Mouse (Mus musculus) cerebellum, adult 2 months (tissue): ENCODE measurements at regions not wholly inside any gene's neighbourhood (a gene's known extent, or its start where the extent isn't known, plus 50 kb on each side); places are given as distances from the start of the nearest gene placed in this dataset.
"Not testable (repeated sequence)": the region's sequence is repeated elsewhere in the genome, so short reads cannot be mapped to it uniquely, and the experiment has no call there.

Experiments used
- DNase-seq, 2 experiments: peaks; one replicate each; pipeline ENCODE4 v3.0.0; 2021
- H3K27ac ChIP-seq: fragments of 200-500 bp; 2 replicates; pipeline ENCODE4 v1.5.1; 2012; ENCODE audit warnings: low read length, control low read depth, inconsistent platforms; ENCODE audit not compliant: insufficient read depth
- H3K27me3 ChIP-seq: fragments of 200-500 bp; 2 replicates; pipeline ENCODE4 v1.6.1; 2012; ENCODE audit warnings: inconsistent platforms, mild to moderate bottlenecking, low read length, moderate library complexity; ENCODE audit not compliant: control insufficient read depth, insufficient read depth
- H3K4me1 ChIP-seq: fragments of 200-500 bp; 2 replicates; pipeline ENCODE4 v1.6.1; 2011; ENCODE audit warnings: low read length; ENCODE audit not compliant: control insufficient read depth, insufficient read depth
- H3K4me3 ChIP-seq: fragments of 200-500 bp; replicated peaks from 2 replicates; pipeline ENCODE3; 2011; ENCODE audit warnings: mild to moderate bottlenecking, low read depth, low read length, control low read depth; ENCODE audit not compliant: insufficient read depth
- CTCF ChIP-seq: fragments of 200-500 bp; IDR thresholded peaks from 2 replicates; pipeline ENCODE4 v1.5.1; 2011; ENCODE audit warnings: low read depth, mild to moderate bottlenecking, control low read depth, low read length, moderate library complexity, borderline replicate concordance; ENCODE audit not compliant: insufficient read depth
- POLR2A ChIP-seq: fragments of 200-500 bp; IDR thresholded peaks from 2 replicates; pipeline ENCODE4 v1.6.1; 2011; ENCODE audit warnings: low read length, control low read depth, borderline replicate concordance; ENCODE audit not compliant: insufficient read depth
- WGBS: fragments of 180-500 bp; shearing (Covaris S2); methylation state at CpG from one replicate; pipeline ENCODE4 v1.1.7; 2018; 5-methylcytosine and 5-hydroxymethylcytosine counted together

DNA sequence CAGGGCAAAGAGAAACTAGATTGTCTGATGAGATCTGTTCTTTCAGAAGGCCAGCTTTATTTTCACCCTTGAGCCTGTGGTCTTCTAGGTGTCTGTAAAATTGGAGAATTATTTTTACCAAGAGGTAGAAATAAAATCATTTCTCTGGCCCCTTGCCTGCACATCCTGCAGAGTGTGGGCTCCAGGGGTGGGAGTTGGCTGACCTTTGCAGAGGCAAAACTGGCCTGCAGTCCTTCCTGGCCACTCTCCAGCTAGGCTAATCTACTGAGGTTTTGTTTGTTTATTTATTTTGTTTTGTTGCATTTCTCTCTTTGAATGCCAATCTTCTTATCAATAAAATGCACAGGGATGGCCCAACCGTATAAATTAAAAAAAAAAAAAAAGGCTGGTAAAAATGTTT lies 156.4 kb upstream of the Map1b start:
- 77% methylated on average over 1 of the region's 1 CpGs for WGBS
- no peak overlapping the region for H3K4me3 ChIP-seq
- peak; percentile 48 to 60 for DNase-seq
- H3K4me1 ChIP-seq = peaks cover 24% of the 10 kb centered on the region
- TF ChIP-seq POLR2A = no peak
- no peak for TF ChIP-seq CTCF
- H3K27ac ChIP-seq = no peak overlapping the region
- no peaks in the 10 kb centered on the region for H3K27me3 ChIP-seq

DNA sequence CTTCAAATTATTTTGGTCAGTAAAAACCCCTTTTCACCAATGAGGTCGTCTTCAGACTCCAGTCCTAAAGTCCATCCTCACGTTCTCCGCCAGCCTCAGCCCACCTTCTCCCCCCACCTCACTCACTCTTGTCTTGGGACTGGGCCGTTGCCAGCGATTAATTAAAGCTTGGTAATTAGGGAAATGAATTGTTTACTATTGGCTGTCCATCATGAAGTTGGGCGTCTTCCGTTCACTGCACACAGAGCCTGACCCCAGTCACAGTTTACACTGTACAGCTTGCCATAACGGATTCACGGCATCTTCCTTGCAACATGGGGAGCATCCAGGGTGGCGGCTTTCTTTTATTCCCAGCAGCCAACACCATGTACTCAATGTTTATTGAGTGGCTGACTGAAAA lies 155.4 kb upstream of the Map1b start:
- no peak for TF ChIP-seq CTCF
- no peak for TF ChIP-seq POLR2A
- WGBS = 75% methylated on average over 10 of the region's 10 CpGs
- H3K27me3 ChIP-seq = no peaks in the 10 kb centered on the region
- no peak overlapping the region for H3K4me3 ChIP-seq
- H3K27ac ChIP-seq = no peak overlapping the region
- no peak for DNase-seq
- H3K4me1 ChIP-seq = peaks cover 24% of the 10 kb centered on the region

DNA sequence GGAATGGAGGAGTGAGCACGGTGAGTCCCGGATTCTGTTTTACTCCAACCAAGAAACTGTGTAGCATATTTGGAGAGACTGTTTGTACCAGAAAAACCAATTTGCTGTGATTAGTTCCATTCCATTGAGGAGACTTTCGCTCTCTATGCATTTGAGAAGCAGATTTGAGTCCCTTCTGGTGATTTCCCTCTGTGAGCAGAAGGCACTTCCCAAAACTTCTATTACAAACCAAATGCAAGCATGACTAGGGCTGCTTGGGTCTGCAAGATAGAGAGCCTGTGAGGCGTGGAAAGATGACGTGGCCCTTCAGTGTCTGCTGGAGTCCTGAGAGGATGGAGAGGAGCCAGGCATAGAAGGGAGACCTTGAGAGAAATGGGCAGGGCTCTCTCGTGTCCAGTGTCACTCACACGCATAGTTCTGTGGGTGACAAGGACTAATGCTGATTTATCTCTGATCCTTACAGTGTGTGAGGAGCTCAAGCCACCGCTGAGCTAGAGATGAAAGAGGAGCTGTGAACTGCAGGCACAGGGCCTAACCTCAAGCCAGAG lies 153.7 kb upstream of the Map1b start:
- Histone ChIP-seq H3K4me1 (peaks cover 23% of the 10 kb centered on the region), H3K27me3 (no peaks in the 10 kb centered on the region), H3K4me3 (no peak overlapping the region), H3K27ac (no peak overlapping the region)
- WGBS = 84% methylated on average over 8 of the region's 8 CpGs
- TF ChIP-seq CTCF = no peak
- no peak for TF ChIP-seq POLR2A
- DNase-seq = no peak

DNA sequence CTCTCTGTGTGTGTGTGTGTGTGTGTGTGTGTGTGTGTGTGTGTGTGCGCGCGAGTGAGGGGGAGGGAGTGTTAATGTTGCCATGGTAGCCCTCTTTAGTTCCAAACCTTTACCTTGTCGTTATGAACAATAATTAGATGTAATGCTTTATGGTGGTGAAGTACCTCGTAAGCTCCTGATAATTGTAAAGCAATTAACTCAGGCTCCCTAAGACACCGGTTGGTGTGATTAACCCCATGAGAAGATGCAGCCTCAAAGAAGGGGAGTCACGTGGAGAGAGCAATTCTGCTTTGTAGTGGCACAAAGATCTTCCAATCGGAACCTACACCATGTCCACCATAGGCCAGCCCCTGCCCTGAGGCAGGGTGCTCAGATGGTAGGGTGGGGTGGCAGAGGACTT lies 152.3 kb upstream of the Map1b start:
- no peak for DNase-seq
- Histone ChIP-seq H3K4me3 (no peak overlapping the region), H3K27me3 (no peaks in the 10 kb centered on the region), H3K27ac (no peak overlapping the region), H3K4me1 (peaks cover 23% of the 10 kb centered on the region)
- WGBS = 83% methylated on average over 8 of the region's 8 CpGs
- TF ChIP-seq CTCF (no peak), POLR2A (no peak)

DNA sequence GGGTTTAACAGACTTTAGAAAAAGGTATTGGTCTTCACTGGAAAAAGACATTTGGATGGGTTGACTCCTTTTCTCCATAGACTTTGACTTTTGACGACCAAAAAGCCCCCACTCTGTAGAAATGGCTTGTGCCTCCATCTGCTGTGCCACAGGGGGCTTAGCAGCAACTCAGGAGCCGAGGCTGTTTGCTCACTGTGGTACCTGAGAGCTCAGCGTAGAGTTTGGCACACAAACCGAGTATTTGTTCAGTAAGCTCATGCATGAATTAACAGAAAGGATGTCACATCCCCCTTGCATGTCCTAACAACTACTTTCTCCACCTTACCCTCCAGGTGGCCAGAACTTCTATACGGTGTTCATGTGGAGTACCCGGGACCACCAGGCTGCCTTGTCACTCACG lies 149.7 kb upstream of the Map1b start:
- no peaks in the 10 kb centered on the region for H3K27me3 ChIP-seq
- DNase-seq = peak in 1 of 2 experiments; percentile 33
- H3K4me3 ChIP-seq = no peak overlapping the region
- no peak for TF ChIP-seq CTCF
- TF ChIP-seq POLR2A = no peak
- peaks cover 12% of the 10 kb centered on the region for H3K4me1 ChIP-seq
- WGBS = 22% methylated on average over 7 of the region's 7 CpGs
- H3K27ac ChIP-seq = no peak overlapping the region

DNA sequence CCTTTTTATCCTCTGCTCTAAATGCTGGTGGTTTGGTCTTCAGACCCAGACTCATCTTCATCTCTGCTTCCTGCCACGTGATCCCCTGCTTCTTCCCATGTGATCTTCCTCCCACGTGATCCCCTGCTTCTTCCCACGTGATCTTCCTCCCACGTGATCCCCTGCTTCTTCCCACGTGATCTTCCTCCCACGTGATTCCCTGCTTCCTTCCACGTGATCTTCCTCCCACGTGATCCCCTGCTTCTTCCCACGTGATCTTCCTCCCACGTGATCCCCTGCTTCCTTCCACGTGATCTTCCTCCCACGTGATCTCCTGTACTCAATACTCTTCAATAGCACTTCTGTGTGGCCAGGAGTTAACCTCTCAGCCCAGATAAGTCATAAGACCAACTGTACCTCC lies 147.1 kb upstream of the Map1b start:
- 93% methylated on average over 12 of the region's 12 CpGs for WGBS
- DNase-seq, H3K4me3 ChIP-seq, H3K27me3 ChIP-seq, H3K27ac ChIP-seq: not testable (repeated sequence)
- peaks cover 12% of the 10 kb centered on the region for H3K4me1 ChIP-seq

DNA sequence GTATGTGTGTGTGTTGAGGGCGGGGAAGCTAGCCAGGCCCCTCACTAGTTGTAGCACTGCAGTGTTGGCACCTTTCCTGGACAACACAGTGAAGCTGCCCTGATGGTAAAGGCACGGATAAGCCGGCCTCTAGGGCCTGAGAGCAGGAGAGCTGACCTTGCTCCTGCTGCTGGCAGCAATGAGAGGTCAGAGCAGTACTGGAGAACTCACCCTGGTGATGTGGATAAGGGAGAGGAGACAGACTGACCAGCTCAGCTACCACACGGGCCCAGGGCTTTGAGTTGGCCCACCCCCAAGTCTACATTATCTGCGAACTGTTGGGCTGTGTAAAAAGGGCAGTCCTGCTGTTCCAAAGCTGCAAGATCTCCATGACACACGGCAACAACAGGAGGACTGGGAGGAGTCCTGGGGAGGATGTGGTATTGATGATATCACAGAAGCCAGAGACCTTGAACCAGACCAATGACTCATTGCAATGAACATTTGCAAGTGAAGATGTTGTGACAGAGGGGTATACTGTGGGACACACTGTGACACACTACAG lies 131.4 kb upstream of the Map1b start:
- no peaks in the 10 kb centered on the region for H3K27me3 ChIP-seq
- H3K4me3 ChIP-seq = no peak overlapping the region
- DNase-seq = no peak
- 16% methylated on average over 6 of the region's 6 CpGs for WGBS
- H3K4me1 ChIP-seq = peaks cover 12% of the 10 kb centered on the region
- H3K27ac ChIP-seq = no peak overlapping the region
- TF ChIP-seq CTCF (no peak), POLR2A (no peak)

DNA sequence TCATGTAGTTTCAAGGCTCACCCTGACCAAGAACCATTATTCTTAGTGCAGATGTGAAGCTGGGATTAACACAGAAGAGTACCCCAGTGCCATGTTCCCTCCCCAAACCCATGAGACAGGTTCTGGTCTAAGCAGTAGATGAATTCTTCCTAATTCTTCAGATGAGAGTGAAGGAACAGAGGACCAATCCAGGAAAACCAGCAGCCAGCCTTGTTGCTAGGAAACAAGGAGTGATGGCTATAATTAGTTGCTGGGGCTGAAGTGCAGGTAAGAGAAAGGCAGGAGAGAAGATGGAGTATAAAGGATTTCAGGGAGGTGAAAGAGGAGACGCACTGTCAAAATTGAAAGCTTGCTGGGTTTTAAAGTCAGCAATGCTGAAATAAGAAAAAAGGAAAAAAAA lies 128.4 kb upstream of the Map1b start:
- Histone ChIP-seq H3K27ac (no peak overlapping the region), H3K27me3 (no peaks in the 10 kb centered on the region), H3K4me3 (no peak overlapping the region), H3K4me1 (peaks cover 25% of the 10 kb centered on the region)
- TF ChIP-seq CTCF = no peak
- TF ChIP-seq POLR2A = no peak
- 80% methylated on average over 1 of the region's 1 CpGs for WGBS
- DNase-seq = peak in 1 of 2 experiments; percentile 25
